Mouse (Mus musculus) thymus, adult 2 months (tissue): ENCODE results near the gene 4931428F04Rik. TPM values are rescaled to one million over a fixed set of nuclear protein-coding genes. Genes with fewer than 3 reads are reported as not detected.
A peak's percentile ranks its signal among the peaks of the same experiment; 100 is the strongest.

Source experiments
- DNase-seq: peaks from one replicate; pipeline ENCODE4 v3.0.0; 2021
- H3K27ac ChIP-seq: fragments of 200-500 bp; 2 replicates; pipeline ENCODE4 v1.5.1; 2012; ENCODE audit warnings: low read length, control low read depth; ENCODE audit not compliant: control insufficient read depth, insufficient read depth
- H3K27me3 ChIP-seq: fragments of 200-500 bp; 2 replicates; pipeline ENCODE4 v1.6.1; 2012; ENCODE audit warnings: mild to moderate bottlenecking, low read length, moderate library complexity, mixed read lengths; ENCODE audit not compliant: control insufficient read depth, insufficient read depth
- H3K36me3 ChIP-seq: fragments of 200-500 bp; 2 replicates; pipeline ENCODE4 v1.6.1; 2012; ENCODE audit warnings: mild to moderate bottlenecking, low read length, moderate library complexity; ENCODE audit not compliant: control insufficient read depth, insufficient read depth
- H3K4me1 ChIP-seq: fragments of 200-500 bp; replicated peaks from 2 replicates; pipeline ENCODE4 v1.6.1; 2012; ENCODE audit warnings: low read length; ENCODE audit not compliant: control insufficient read depth, insufficient read depth
- H3K4me3 ChIP-seq: fragments of 200-500 bp; 2 replicates; pipeline ENCODE4 v1.5.1; 2012; ENCODE audit warnings: mild to moderate bottlenecking, low read length, control low read depth, moderate library complexity; ENCODE audit not compliant: control insufficient read depth, insufficient read depth
- CTCF ChIP-seq: fragments of 200-500 bp; IDR thresholded peaks from 2 replicates; pipeline ENCODE4 v1.5.1; 2012; ENCODE audit warnings: mild to moderate bottlenecking, control low read depth, low read length, moderate library complexity, borderline replicate concordance; ENCODE audit not compliant: control insufficient read depth, poor library complexity, insufficient read depth; ENCODE audit errors: extremely low read depth
- POLR2A ChIP-seq: fragments of 200-500 bp; IDR thresholded peaks from 2 replicates; pipeline ENCODE4 v1.6.1; 2012; ENCODE audit warnings: mild to moderate bottlenecking, low read length, control low read depth, moderate library complexity; ENCODE audit not compliant: control insufficient read depth, poor library complexity, insufficient read depth; ENCODE audit errors: extremely low read depth
- WGBS: fragments of 180-500 bp; shearing (Covaris S2); methylation state at CpG from one replicate; pipeline ENCODE4 v1.1.7; 2018; 5-methylcytosine and 5-hydroxymethylcytosine counted together
- polyA plus RNA-seq: library from polyadenylated mRNA; depleted of rRNA; stranded (reverse); fragments of >200 nt; gene quantifications from 2 replicates; pipeline ENCODE4 v1.2.3, GENCODE M21; 2012; rRNA removed

4931428F04Rik gene
- 13.6 and 14.3 TPM in 2 replicates for polyA plus RNA-seq

GRCm38 (mm10) chr8:105289805-105290460, at the start of gene 4931428F04Rik:
Gene 4931428F04Rik, minus strand, starts transcription at chr8:105289864.
- Histone ChIP-seq H3K4me3 (peak within 1 kb of the TSS; percentile 77), H3K4me1 (peaks cover 17% of the 10 kb centered on the region), H3K36me3 (no peaks in the 10 kb centered on the region), H3K27ac (peak within 1 kb of the TSS; percentile 52; the same call in 1 of the 2 replicates), H3K27me3 (no peaks in the 10 kb centered on the region)
- peak; percentile 66 for DNase-seq
- WGBS: 8% methylated on average over 43 of the region's 43 CpGs
- TF ChIP-seq POLR2A (no peak), CTCF (no peak)

GRCm38 (mm10) chr8:105338992-105339391, 49.3 kb upstream of the 4931428F04Rik start:
- WGBS: 14% methylated on average over 4 of the region's 4 CpGs
- DNase-seq: no peak
- Histone ChIP-seq H3K4me3 (no peak overlapping the region), H3K27me3 (no peaks in the 10 kb centered on the region), H3K27ac (no peak overlapping the region), H3K36me3 (peaks cover 10% of the 10 kb centered on the region; the same call in 1 of the 2 replicates), H3K4me1 (no peaks in the 10 kb centered on the region)
- no peak for TF ChIP-seq POLR2A
- no peak for TF ChIP-seq CTCF

GRCm38 (mm10) chr8:105336373-105337130, 46.9 kb upstream of the 4931428F04Rik start:
- Histone ChIP-seq H3K4me3 (no peak overlapping the region), H3K4me1 (no peaks in the 10 kb centered on the region), H3K36me3 (peaks cover 10% of the 10 kb centered on the region), H3K27ac (no peak overlapping the region), H3K27me3 (no peaks in the 10 kb centered on the region)
- DNase-seq: no peak
- TF ChIP-seq POLR2A: no peak
- TF ChIP-seq CTCF: no peak
- WGBS: 95% methylated on average over 32 of the region's 32 CpGs

- TF ChIP-seq POLR2A: no peak
- Histone ChIP-seq H3K27ac (no peak overlapping the region), H3K4me1 (no peaks in the 10 kb centered on the region), H3K36me3 (peaks cover 35% of the 10 kb centered on the region), H3K27me3 (no peaks in the 10 kb centered on the region), H3K4me3 (no peak overlapping the region)
- 85% methylated on average over 2 of the region's 2 CpGs for WGBS
- DNase-seq: no peak
Observed at GRCm38 (mm10) chr8:105332523-105332922, 42.9 kb upstream of the 4931428F04Rik start.

GRCm38 (mm10) chr8:105331931-105332330, 42.3 kb upstream of the 4931428F04Rik start:
- TF ChIP-seq POLR2A: no peak
- no peak for TF ChIP-seq CTCF
- Histone ChIP-seq H3K4me1 (peaks cover 5% of the 10 kb centered on the region), H3K36me3 (peaks cover 35% of the 10 kb centered on the region), H3K4me3 (no peak overlapping the region), H3K27ac (no peak overlapping the region), H3K27me3 (no peaks in the 10 kb centered on the region)
- DNase-seq: no peak
- WGBS: 96% methylated on average over 9 of the region's 9 CpGs

GRCm38 (mm10) chr8:105331469-105331868, 41.8 kb upstream of the 4931428F04Rik start:
- peaks cover 7% of the 10 kb centered on the region for H3K4me1 ChIP-seq

More at GRCm38 (mm10) chr8:105331469-105331868, 41.8 kb upstream of the 4931428F04Rik start:
- Histone ChIP-seq H3K27me3 (no peaks in the 10 kb centered on the region), H3K4me3 (no peak overlapping the region), H3K27ac (no peak overlapping the region), H3K36me3 (peaks cover 34% of the 10 kb centered on the region)
- no peak for DNase-seq
- 97% methylated on average over 22 of the region's 22 CpGs for WGBS
- TF ChIP-seq CTCF (no peak), POLR2A (no peak)
